8 mouse cellular contexts compared by ENCODE assay signal in the genomic region with DNA sequence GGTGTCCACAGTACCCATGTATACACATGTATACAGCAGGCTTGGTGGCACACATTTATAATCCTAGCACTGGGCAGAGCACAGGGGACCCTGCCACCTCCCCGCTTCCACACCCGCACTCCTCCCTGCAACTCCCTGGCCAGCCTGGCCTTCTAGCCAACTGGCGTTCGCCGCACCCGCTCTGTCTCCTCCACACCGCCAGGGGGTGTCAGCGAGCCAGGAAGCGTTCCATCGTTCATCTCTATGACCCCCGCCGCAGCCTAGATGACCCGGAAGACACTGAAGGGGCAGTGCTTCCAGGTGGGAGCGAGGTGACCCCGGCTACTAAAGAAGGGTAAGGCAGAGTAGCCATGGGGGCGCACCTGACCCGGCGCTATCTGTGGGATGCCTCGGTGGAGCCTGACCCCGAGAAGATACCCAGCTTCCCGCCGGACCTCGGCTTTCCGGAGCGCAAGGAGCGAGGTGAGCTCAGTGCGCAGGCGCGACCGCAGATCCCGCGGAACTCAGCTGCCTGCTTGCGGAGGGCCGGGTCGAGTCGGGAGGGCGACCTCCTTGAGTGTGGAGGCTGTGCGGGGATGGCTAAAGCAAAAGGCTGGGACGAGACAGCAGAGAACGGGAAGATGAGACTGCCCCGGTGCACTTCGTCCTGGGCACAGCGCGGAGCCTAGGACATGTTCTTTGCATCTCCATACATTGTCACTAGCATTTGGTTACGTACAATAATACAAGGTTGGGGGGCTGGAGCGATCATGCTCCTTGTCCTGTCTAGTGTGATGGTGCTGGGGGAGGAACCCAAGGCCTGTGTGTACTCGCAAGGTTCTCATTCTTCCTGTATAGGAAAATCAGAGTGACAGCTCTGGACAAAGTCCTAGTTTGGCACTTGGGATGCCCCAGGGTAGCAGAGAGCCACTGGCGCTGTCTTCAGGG. TPM values are rescaled to one million over a fixed set of nuclear protein-coding genes. Genes with fewer than 3 reads are reported as not detected.
DNase-seq lines count a peak whose midpoint lies in the region; ATAC-seq and TF ChIP-seq lines count a peak whose summit lies in the region.

Gene Ndufb7, plus strand, starts transcription at position 203 of the 927 bp plus-strand sequence.

- TF ChIP-seq CTCF in G1E (IDR thresholded peaks at IDR 0.05; ENCODE audit: low read depth, low read length): no peak
- peak; percentile 99 for TF ChIP-seq CTCF in forebrain, postnatal 0 days (IDR thresholded peaks at IDR 0.05; ENCODE audit: low read depth)

- H3K4me3 ChIP-seq in G1E (ENCODE audit: low read depth, low read length): peak within 1 kb of the TSS; percentile 85
- peak within 1 kb of the TSS; percentile 71 for H3K4me3 ChIP-seq in forebrain, postnatal 0 days (ENCODE audit: low read depth, low read length)
- peak within 1 kb of the TSS; percentile 91 for H3K4me3 ChIP-seq in lung, embryonic 15.5 days

- H3K4me1 ChIP-seq in G1E (ENCODE audit: insufficient read depth, low read depth, low read length): peaks cover 45% of the 10 kb centered on the region
- peaks cover 6% of the 10 kb centered on the region; the same call in 1 of the 2 replicates for H3K4me1 ChIP-seq in forebrain, postnatal 0 days (ENCODE audit: insufficient read depth)
- peaks cover 10% of the 10 kb centered on the region for H3K4me1 ChIP-seq in lung, embryonic 15.5 days

- under 1% methylated on average over 48 of the region's 48 CpGs for WGBS in forebrain, postnatal 0 days
- WGBS in lung, embryonic 15.5 days: under 1% methylated on average over 48 of the region's 48 CpGs

- peak within 1 kb of the TSS; percentile 75 for H3K27ac ChIP-seq in forebrain, postnatal 0 days (ENCODE audit: low read depth, low read length)
- peak within 1 kb of the TSS; percentile 75 for H3K27ac ChIP-seq in lung, embryonic 15.5 days

- H3K9me3 ChIP-seq in G1E (replicated peaks): no peaks in the 10 kb centered on the region
- H3K9me3 ChIP-seq in forebrain, postnatal 0 days (ENCODE audit: low read length): no peaks in the 10 kb centered on the region
- H3K9me3 ChIP-seq in lung, embryonic 15.5 days: no peaks in the 10 kb centered on the region

- ATAC-seq in G1E (ENCODE audit: extremely low read depth, insufficient number of reproducible peaks, low FRiP score, poor library complexity, severe bottlenecking): peak; percentile 82
- ATAC-seq in forebrain, postnatal 0 days: peak; percentile 91
- ATAC-seq in lung, embryonic 15.5 days (ENCODE audit: borderline replicate concordance, extremely low read depth, low FRiP score, low TSS enrichment): peak; percentile 84

- peak; percentile 77 for DNase-seq in G1E (ENCODE audit: low spot score)
- peak; percentile 97 to 98 for DNase-seq in cerebellum, adult 18-20 months
- peak; percentile 97 for DNase-seq in forebrain, postnatal 0 days
- peak; percentile 98 for DNase-seq in heart, postnatal 4 days
- peak; percentile 93 to 97 for DNase-seq in layer of hippocampus, adult 8-10 months (ENCODE audit: low spot score in 2 of 2)
- DNase-seq in ovary, adult 18-20 months (ENCODE audit: low spot score): peak; percentile 86
- peak; percentile 91 for DNase-seq in thymus, postnatal 0 days (ENCODE audit: low spot score)

- H3K36me3 ChIP-seq in G1E (replicated peaks): peaks cover 37% of the 10 kb centered on the region
- peaks cover 15% of the 10 kb centered on the region; the same call in 1 of the 2 replicates for H3K36me3 ChIP-seq in forebrain, postnatal 0 days (ENCODE audit: insufficient read depth)
- peaks cover 19% of the 10 kb centered on the region for H3K36me3 ChIP-seq in lung, embryonic 15.5 days

- peak within 1 kb of the TSS; percentile 82 for H3K4me2 ChIP-seq in forebrain, postnatal 0 days (ENCODE audit: low read depth)
- peak within 1 kb of the TSS; percentile 65 for H3K4me2 ChIP-seq in lung, embryonic 15.5 days

- peaks cover 9% of the 10 kb centered on the region for H3K27me3 ChIP-seq in G1E (ENCODE audit: insufficient read depth, low read length)
- no peaks in the 10 kb centered on the region for H3K27me3 ChIP-seq in forebrain, postnatal 0 days (ENCODE audit: insufficient read depth, low read length)
- H3K27me3 ChIP-seq in lung, embryonic 15.5 days: no peaks in the 10 kb centered on the region

- H3K9ac ChIP-seq in forebrain, postnatal 0 days: peak within 1 kb of the TSS; percentile 61
- peak within 1 kb of the TSS; percentile 73 for H3K9ac ChIP-seq in lung, embryonic 15.5 days

RNA-seq across cellular contexts. Expression of gene Ndufb7, which starts in this region (rescaled TPM):
- total RNA-seq in G1E (2014; fragmentation: Nextera tagmentation) (37.5 and 68.9 TPM in 2 replicates), G1E (2017) (144 and 194 TPM in 2 replicates)
- polyA plus RNA-seq in G1E (2012): 213 and 233 TPM in 2 replicates
- total RNA-seq in forebrain, postnatal 0 days (2014; rRNA removed): 155 and 262 TPM in 2 replicates
- polyA plus RNA-seq in forebrain, postnatal 0 days (2015; fragmentation: Nextera tagmentation; extraction: Ambion mirVana): 392 and 492 TPM in 2 replicates
- 100 to 1,000 TPM; 517 to 525 TPM for total RNA-seq in heart, postnatal 4 days (2021)
- total RNA-seq in layer of hippocampus, adult 8-10 months (2022): 100 to 1,000 TPM in 3 of 4 experiments, 10 to 100 TPM in 1; 97.6 to 159 (median 131) TPM
- polyA plus RNA-seq in lung, embryonic 15.5 days (2015; fragmentation: Nextera tagmentation; extraction: Ambion mirVana): 316 and 363 TPM in 2 replicates
- polyA plus RNA-seq in thymus, postnatal 0 days (2015; fragmentation: Nextera tagmentation; extraction: Ambion mirVana): 503 and 517 TPM in 2 replicates

Comparison
In these comparisons a context has a peak if more than half of its experiments do, and no peak if none do; other contexts are left out.
1. Peak in every context shown above with its lines: DNase-seq, ATAC-seq, H3K4me3 ChIP-seq and H3K27ac ChIP-seq.